Mouse (Mus musculus): Measurements from ENCODE around the gene Calm1. TPM values are rescaled to one million over a fixed set of nuclear protein-coding genes. Genes with fewer than 3 reads are reported as not detected.
"Not testable (repeated sequence)": the region's sequence is repeated elsewhere in the genome, so short reads cannot be mapped to it uniquely, and the experiment has no call there.

Calm1 gene
- polyA plus RNA-seq, 1 experiment from 2014 or later, result 779 TPM

DNA sequence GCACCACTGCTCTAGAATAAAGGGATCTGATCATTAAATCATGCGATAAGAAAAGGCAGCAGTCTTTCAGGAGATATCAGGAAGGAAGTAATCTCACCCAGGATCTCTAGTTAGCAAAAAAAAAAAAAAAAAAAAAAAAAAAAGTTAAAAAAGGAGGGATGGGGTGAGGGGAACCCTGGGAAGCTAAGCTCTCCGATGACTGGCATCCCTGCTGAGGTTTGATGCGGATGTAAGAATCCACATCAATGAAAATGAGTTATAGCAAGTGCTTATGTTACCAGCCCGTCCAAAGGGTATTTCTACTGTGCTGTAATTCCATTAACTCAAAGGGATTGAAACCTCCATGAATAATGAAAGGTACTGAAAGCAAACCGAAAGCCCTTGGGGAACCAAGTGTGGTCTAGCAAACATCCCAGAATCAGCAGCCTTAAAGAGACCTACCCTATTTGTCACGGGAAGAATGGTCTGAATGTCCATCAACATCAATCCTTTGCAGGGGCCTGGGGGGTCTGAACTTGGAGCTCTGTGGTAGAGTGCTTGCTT lies 20.3 kb upstream of the Calm1 start:
- H3K4me2 ChIP-seq, result no peak overlapping the region
- H3K9me3 ChIP-seq (replicated peaks), result peaks cover 3% of the 10 kb centered on the region; the same call in 1 of the 2 replicates
- H3K27ac ChIP-seq, result no peak overlapping the region
- H3K4me1 ChIP-seq, result peaks cover under 1% of the 10 kb centered on the region; the same call in 1 of the 2 replicates
- H3K4me3 ChIP-seq, result no peak overlapping the region
- no peaks in the 10 kb centered on the region; the same call in 1 of the 2 replicates for H3K27me3 ChIP-seq (replicated peaks)
- 48% methylated on average over 6 of the region's 6 CpGs for WGBS (ENCODE audit: insufficient replicate concordance)
- ATAC-seq, result no peak
- H3K36me3 ChIP-seq, result no peaks in the 10 kb centered on the region
- H3K9ac ChIP-seq, result no peak overlapping the region

DNA sequence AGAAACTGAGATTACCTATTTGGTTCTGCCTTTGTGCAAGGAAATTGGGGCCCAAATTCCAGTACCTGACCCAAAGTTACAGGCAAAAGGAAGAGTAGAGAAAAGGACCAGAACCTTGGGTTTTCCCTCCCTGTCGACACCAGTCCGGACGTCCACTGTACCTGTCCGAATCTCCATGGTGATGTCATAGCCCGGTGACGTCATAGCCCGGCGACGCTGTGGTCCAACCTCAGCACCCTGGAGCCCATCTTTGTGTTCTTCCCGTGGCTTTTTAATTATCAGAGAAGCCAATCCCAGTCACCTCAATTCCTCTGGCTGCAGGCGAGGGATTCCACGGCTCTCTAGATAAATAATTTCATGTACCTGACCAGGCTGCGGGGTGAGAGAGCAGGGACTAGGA lies 18.4 kb upstream of the Calm1 start:
- Histone ChIP-seq H3K4me1 (peaks cover 10% of the 10 kb centered on the region), H3K4me3 (no peak overlapping the region), H3K27me3 (replicated peaks) (no peaks in the 10 kb centered on the region; the same call in 1 of the 2 replicates), H3K27ac (no peak overlapping the region), H3K9me3 (replicated peaks) (peaks cover 3% of the 10 kb centered on the region; the same call in 1 of the 2 replicates), H3K4me2 (no peak overlapping the region), H3K36me3 (no peaks in the 10 kb centered on the region), H3K9ac (no peak overlapping the region)
- no peak for ATAC-seq
- WGBS (ENCODE audit: insufficient replicate concordance), result 69% methylated on average over 13 of the region's 13 CpGs

- Histone ChIP-seq H3K27me3 (replicated peaks) (no peaks in the 10 kb centered on the region; the same call in 1 of the 2 replicates), H3K27ac (no peak overlapping the region), H3K9ac (no peak overlapping the region), H3K4me3 (no peak overlapping the region), H3K36me3 (no peaks in the 10 kb centered on the region), H3K4me2 (no peak overlapping the region), H3K9me3 (replicated peaks) (peaks cover 3% of the 10 kb centered on the region; the same call in 1 of the 2 replicates), H3K4me1 (peaks cover 18% of the 10 kb centered on the region)
- 76% methylated on average over 2 of the region's 2 CpGs for WGBS (ENCODE audit: insufficient replicate concordance)
- ATAC-seq, result no peak
Observed at GRCm38 (mm10) chr12:100182676-100183075, 16.6 kb upstream of the Calm1 start.

GRCm38 (mm10) chr12:100183970-100184369 lies 15.3 kb upstream of the Calm1 start:
- WGBS (ENCODE audit: insufficient replicate concordance), result 32% methylated on average over 5 of the region's 5 CpGs
- Histone ChIP-seq H3K27ac (no peak overlapping the region), H3K4me3 (no peak overlapping the region), H3K9ac (no peak overlapping the region), H3K4me2 (no peak overlapping the region), H3K9me3 (replicated peaks) (peaks cover 3% of the 10 kb centered on the region; the same call in 1 of the 2 replicates), H3K4me1 (peaks cover 27% of the 10 kb centered on the region), H3K36me3 (no peaks in the 10 kb centered on the region), H3K27me3 (replicated peaks) (no peaks in the 10 kb centered on the region; the same call in 1 of the 2 replicates)
- ATAC-seq, result no peak

DNA sequence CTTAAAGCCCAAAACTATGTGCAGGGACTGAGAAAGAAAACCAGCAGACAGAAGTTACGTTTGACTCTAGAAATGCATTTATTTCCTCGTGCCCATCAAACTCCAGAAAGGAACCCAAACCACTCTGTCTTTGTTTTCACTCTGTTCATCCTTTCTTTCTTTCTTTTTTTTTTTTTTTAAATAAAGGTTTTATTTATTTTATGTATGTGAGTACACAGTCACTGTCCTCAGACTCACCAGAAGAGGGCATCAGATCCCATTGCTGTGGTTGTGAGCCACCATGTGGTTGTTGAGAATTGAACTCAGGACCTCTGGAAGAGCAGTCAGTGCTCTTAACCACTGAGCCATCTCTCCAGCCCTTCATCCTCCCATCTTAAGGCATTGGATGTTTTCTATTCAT lies 14.3 kb upstream of the Calm1 start:
- 87% methylated on average over 2 of the region's 2 CpGs for WGBS (ENCODE audit: insufficient replicate concordance)
- not testable (repeated sequence) for ATAC-seq

GRCm38 (mm10) chr12:100185897-100186296 lies 13.3 kb upstream of the Calm1 start:
- Histone ChIP-seq H3K9ac (no peak overlapping the region), H3K4me3 (no peak overlapping the region), H3K27me3 (replicated peaks) (no peaks in the 10 kb centered on the region), H3K4me1 (peaks cover 27% of the 10 kb centered on the region), H3K4me2 (peak overlapping the region; percentile 96), H3K36me3 (no peaks in the 10 kb centered on the region), H3K27ac (no peak overlapping the region), H3K9me3 (replicated peaks) (peaks cover 3% of the 10 kb centered on the region; the same call in 1 of the 2 replicates)
- ATAC-seq, result no peak
- 37% methylated on average over 7 of the region's 7 CpGs for WGBS (ENCODE audit: insufficient replicate concordance)

More for the DNA sequence above, 14.3 kb upstream of the Calm1 start:
- H3K27me3 ChIP-seq (replicated peaks); H3K4me2 ChIP-seq; H3K4me3 ChIP-seq; H3K9me3 ChIP-seq (replicated peaks); H3K36me3 ChIP-seq; H3K27ac ChIP-seq; H3K9ac ChIP-seq: not testable (repeated sequence)
- H3K4me1 ChIP-seq, result peaks cover 27% of the 10 kb centered on the region

GRCm38 (mm10) chr12:100186376-100186775 lies 12.9 kb upstream of the Calm1 start:
- Histone ChIP-seq H3K27me3 (replicated peaks) (no peaks in the 10 kb centered on the region), H3K9ac (peak overlapping the region; percentile 79), H3K36me3 (no peaks in the 10 kb centered on the region), H3K4me3 (peak overlapping the region; percentile 76), H3K4me2 (peak overlapping the region; percentile 96), H3K4me1 (peaks cover 27% of the 10 kb centered on the region), H3K27ac (peak overlapping the region; percentile 93), H3K9me3 (replicated peaks) (peaks cover 3% of the 10 kb centered on the region; the same call in 1 of the 2 replicates)
- 31% methylated on average over 6 of the region's 6 CpGs for WGBS (ENCODE audit: insufficient replicate concordance)
- no peak for ATAC-seq

- peaks cover 3% of the 10 kb centered on the region; the same call in 1 of the 2 replicates for H3K9me3 ChIP-seq (replicated peaks)
- no peaks in the 10 kb centered on the region for H3K36me3 ChIP-seq
- peak overlapping the region; percentile 96 for H3K4me2 ChIP-seq
- H3K4me1 ChIP-seq, result peaks cover 33% of the 10 kb centered on the region
- H3K9ac ChIP-seq, result peak overlapping the region; percentile 79
- ATAC-seq, result peak; percentile 100
- peak overlapping the region; percentile 93 for H3K27ac ChIP-seq
- H3K27me3 ChIP-seq (replicated peaks), result no peaks in the 10 kb centered on the region
- peak overlapping the region; percentile 76 for H3K4me3 ChIP-seq
- under 1% methylated on average over 52 of the region's 52 CpGs for WGBS (ENCODE audit: insufficient replicate concordance)
Observed at GRCm38 (mm10) chr12:100187013-100187755, 12.1 kb upstream of the Calm1 start.

GRCm38 (mm10) chr12:100187756-100188430 lies 11.3 kb upstream of the Calm1 start:
- peak overlapping the region; percentile 96 for H3K4me2 ChIP-seq
- H3K27ac ChIP-seq, result peak overlapping the region; percentile 93
- 4% methylated on average over 29 of the region's 29 CpGs for WGBS (ENCODE audit: insufficient replicate concordance)
- peak overlapping the region; percentile 76 for H3K4me3 ChIP-seq
- H3K36me3 ChIP-seq, result no peaks in the 10 kb centered on the region
- H3K9ac ChIP-seq, result peak overlapping the region; percentile 78
- peaks cover 1% of the 10 kb centered on the region; the same call in 1 of the 2 replicates for H3K9me3 ChIP-seq (replicated peaks)
- ATAC-seq, result no peak
- H3K27me3 ChIP-seq (replicated peaks), result no peaks in the 10 kb centered on the region
- peaks cover 36% of the 10 kb centered on the region for H3K4me1 ChIP-seq

DNA sequence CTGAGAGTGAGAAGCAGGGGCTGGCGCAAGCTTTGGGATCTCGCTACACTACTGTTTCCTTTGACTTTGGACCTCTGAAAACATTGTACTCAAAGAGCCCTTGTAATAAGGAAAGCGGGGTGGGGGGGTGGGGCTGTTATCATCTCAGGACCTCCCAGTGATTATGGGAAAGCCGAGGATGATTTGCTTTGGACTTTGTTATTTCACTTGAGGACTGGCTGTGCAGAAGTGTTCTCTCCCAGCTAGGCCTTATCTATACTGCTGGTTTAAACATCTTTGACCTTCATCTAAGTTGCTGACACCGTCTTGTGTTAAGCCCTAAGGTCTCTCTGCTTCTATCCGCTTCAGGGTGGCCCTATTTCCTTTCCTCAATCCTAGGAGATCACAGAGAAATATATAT lies 8.4 kb upstream of the Calm1 start:
- 63% methylated on average over 6 of the region's 6 CpGs for WGBS (ENCODE audit: insufficient replicate concordance)
- peaks cover 34% of the 10 kb centered on the region for H3K4me1 ChIP-seq
- no peak for ATAC-seq
- H3K4me3 ChIP-seq, result no peak overlapping the region
- no peaks in the 10 kb centered on the region for H3K9me3 ChIP-seq (replicated peaks)
- no peak overlapping the region for H3K9ac ChIP-seq
- H3K4me2 ChIP-seq, result no peak overlapping the region
- no peak overlapping the region for H3K27ac ChIP-seq
- no peaks in the 10 kb centered on the region for H3K36me3 ChIP-seq
- H3K27me3 ChIP-seq (replicated peaks), result no peaks in the 10 kb centered on the region

DNA sequence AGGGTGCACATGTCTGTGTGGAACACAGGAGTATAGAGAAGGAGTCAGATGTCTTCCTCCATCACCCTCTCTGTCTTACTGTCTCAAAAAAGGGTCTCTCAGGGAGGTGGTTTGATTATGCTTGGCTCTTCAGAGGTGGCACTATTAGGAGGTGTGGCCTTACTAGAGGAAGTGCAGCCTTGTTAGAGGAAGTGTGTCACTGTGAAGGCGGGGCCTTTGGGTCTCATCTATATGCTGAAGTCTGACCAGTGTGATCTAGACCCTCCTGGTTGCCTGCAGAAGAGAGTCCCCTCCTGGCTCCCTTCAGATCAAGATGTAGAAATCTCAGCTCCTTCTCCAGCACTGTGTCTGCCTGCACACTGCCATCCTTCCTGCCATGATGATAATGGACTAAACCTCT lies 5.1 kb upstream of the Calm1 start:
- Histone ChIP-seq H3K27ac (no peak overlapping the region), H3K9ac (no peak overlapping the region)
- no peak for ATAC-seq

DNA sequence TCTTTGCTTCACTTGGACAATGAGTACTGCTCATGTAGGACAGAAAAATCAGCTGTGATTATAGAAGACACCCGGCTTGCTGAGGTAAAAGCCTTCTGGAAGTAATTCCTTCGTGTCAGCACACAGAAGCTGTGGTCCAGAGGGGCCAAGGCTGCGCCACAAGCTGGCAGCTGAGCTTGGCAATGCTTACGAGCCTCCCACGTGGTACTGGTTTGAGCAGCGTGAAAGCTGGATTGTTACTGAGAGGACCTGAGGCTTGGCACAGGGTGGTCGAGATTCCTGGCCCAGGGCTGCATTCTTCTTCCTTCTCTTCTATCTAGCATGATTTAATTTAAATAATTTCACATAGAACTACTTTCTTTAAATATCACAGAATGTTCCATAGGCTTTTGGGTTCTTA lies 2.4 kb upstream of the Calm1 start:
- no peak overlapping the region for H3K9ac ChIP-seq
- no peak overlapping the region for H3K4me2 ChIP-seq
- H3K27ac ChIP-seq, result no peak overlapping the region
- H3K4me1 ChIP-seq, result peaks cover 37% of the 10 kb centered on the region
- no peak for ATAC-seq
- H3K9me3 ChIP-seq (replicated peaks), result no peaks in the 10 kb centered on the region
- H3K36me3 ChIP-seq, result no peaks in the 10 kb centered on the region
- H3K4me3 ChIP-seq, result no peak overlapping the region
- 65% methylated on average over 7 of the region's 7 CpGs for WGBS (ENCODE audit: insufficient replicate concordance)
- H3K27me3 ChIP-seq (replicated peaks), result no peaks in the 10 kb centered on the region; the same call in 1 of the 2 replicates

More for the DNA sequence above, 5.1 kb upstream of the Calm1 start:
- H3K4me2 ChIP-seq, result no peak overlapping the region
- peaks cover 28% of the 10 kb centered on the region for H3K4me1 ChIP-seq
- no peak overlapping the region for H3K4me3 ChIP-seq
- 74% methylated on average over 1 of the region's 1 CpGs for WGBS (ENCODE audit: insufficient replicate concordance)
- H3K36me3 ChIP-seq, result no peaks in the 10 kb centered on the region
- no peaks in the 10 kb centered on the region; the same call in 1 of the 2 replicates for H3K27me3 ChIP-seq (replicated peaks)
- no peaks in the 10 kb centered on the region for H3K9me3 ChIP-seq (replicated peaks)
